Mouse (Mus musculus): Measurements from ENCODE around the gene Fbxo36.
A peak's percentile ranks its signal among the peaks of the same experiment; 100 is the strongest.

Gene Fbxo36

DNA sequence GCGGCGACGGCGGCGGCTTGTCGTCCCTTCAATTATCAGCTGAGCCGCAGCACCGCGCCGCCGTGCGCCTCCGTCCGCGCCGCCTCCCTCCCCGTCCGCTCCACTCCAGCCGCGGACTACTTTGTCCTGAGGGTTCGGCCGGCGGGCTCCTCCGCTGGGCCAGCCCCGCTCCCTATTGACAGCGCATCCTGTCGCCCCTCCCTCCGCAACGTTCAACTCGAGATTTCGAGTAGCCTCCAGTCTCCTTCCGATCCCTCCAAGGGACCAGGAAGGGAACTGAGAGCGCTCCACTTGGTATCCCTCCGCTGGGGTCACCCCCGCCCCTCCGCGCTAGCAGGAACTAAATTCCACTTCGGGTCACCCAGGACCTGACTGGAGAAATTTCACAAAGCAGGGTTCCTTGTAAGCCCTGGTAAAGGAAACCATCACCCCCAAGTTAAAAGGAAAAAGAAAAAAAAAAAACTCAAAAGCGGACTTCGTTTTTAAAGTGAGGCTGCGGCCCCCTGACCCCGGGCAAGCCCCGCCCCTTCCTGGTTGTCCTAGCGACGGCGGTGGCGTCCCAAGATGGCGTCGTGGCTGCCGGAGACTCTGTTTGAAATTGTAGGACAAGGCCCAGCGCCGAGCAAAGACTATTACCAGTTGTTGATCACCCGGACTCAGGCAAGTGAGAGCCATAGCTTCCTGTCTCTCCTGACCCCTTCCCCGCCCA is at the start of gene Fbxo36:
Gene Fbxo36, plus strand, starts transcription at position 533 of the 709 bp plus-strand sequence.
- DNase-seq, result peak; percentile 97

DNA sequence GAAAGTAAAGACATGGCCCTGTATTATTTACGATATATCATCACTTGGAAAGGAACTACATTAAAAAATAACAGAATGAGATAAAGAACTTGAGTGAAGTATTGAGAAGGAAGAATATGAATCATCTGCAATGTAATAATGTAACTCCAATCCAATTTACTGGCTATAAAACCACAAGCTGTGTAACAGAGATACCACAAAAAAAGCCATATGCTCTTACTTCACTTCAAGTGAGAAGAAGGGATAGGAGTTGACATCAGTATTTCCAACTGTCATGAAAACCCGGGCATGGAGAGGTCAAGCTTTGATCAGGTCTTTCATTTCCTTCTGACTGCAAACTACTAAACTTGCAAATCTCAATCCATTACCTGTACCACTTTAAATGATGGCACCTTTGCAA is 48.2 kb upstream of the Fbxo36 start:
- no peak for DNase-seq

DNA sequence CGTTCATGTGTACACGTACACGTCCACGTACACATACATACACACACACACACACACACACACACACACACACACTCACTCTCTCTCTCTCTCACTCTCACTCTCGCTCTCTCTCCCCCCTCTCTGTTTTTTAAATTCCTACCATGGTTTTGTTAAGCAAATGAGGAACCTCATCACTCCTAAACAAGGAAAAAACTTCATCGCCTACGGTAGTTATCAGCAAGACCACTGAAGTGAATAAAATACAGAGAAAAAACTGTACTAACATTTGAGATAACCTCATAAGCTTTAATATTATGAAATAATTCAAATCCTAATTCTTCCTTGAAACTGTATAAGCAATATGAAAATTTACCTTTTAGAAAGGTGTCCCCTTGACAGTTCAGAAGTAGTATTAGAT is 44.3 kb upstream of the Fbxo36 start:
- DNase-seq, result no peak

DNA sequence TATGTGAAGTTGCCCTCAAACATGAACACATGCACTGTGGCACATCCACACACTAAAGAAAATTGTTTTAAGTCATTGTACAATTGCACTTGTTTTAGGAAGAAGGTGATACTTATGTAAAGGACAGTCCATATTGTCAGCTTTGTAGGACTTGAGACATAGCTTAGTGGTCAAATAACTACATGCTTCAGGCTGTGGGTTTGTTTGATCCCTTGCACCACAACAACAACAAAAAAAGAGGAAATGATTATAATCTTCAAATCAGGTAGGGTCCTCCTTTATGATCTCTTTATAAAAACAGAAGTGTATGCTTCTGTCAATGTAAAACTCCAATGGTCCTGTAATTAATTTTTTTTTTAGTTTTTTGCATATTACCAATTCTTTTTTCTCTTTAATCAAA is 40.5 kb upstream of the Fbxo36 start:
- no peak for DNase-seq

DNA sequence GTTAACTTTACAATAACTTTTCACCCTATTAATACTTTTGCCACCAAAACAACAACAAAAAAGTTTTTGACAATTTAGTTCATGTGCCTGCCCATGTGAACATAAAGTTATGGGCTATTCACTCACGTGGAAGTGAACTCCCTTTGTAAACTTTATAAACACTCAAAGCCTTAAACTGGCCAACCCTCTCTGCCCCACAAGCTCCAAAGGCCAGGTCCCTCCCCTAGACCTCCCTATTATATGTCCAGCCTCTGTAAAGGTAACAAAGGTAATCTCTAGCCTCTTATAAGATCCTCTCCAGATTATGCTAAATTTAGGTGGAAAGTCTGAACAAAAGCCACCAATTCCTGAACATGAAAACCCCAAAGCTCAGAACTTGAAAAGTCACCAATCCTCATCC is 35.9 kb upstream of the Fbxo36 start:
- no peak for DNase-seq

DNA sequence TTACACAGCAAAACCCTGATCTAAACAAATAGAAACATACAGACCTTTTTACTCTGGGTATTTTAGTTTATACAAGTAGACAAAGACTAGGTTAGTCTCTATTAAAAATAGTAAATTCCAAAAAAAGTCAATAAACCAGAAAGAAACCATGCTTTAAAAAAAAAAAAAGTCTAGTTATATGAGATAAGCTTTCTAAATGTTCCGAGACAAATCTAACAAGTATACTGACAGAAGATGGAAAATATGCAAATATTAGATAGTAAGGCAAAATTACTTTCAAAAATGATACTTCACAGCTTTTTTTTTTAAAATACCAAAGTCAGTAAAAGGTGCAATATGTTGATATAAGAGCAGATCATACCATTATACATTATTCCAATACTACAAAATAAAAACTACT is 22.0 kb upstream of the Fbxo36 start:
- DNase-seq, result no peak

DNA sequence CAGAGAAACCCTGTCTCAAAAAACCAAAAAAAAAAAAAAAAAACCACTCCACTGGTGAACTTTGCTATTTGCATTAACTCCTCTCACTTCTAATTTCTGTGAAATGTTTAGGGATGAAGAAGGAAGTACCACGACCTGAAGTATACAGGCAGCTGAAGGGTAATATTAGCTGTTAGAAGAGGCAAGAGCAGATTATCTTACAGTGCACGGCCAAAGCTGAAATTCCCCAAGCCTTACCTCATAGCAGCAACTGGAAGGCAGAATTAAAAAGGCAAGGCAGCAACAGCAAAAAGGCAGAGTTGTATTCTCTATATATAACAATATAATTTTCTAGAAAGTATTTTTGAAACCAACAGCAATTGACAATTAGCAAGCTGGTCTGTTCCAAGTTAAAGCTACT is 14.6 kb upstream of the Fbxo36 start:
- DNase-seq, result no peak

DNA sequence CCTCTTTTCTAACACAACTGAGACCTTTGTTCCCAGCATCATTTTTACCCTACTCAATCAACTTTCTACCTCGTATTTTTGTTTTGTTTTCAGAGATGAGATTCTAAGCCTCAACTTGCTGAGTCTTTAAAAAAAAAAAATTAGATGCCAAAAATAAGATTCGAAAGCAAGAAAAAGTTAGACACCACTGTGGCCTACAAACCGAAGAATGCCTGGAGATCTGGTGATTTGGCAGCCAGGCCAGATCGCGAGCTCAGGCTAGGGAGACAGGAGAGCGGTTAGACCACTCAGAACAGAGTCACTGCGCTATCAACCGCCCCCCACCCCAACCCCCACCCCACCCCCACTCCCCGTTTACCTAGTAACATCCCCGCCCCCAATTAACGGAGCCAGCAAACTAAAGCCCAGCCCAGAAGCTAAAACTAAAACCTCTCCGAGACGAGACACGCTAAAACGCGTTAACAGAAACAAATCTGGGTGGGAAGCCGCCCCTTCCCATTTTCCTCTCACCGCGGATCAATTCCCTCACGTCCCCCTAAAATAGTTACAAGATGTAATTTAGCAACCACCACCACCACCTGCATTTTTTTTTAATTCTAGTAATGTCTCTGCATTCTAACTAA is 2.0 kb upstream of the Fbxo36 start:
- no peak for DNase-seq

DNA sequence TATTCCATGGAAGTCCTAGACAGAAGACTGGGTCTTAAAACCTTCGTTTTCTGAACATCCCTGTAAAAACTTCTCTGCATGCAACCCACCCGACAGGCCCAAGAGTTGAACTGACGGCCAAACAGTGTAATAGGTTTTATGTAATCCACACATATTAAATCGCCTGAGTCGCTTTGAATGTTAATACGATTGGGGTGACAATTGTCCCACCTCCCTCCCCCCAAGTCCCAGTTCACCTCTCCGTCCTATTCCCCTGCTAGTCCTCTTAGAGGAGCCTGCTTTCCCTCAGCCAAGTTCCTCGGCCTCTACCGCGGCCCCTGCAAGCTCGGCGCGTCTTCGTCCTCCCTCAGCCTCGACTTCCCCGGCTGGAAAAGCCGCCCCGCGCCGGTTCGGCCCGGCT is 1.5 kb upstream of the Fbxo36 start:
- no peak for DNase-seq

DNA sequence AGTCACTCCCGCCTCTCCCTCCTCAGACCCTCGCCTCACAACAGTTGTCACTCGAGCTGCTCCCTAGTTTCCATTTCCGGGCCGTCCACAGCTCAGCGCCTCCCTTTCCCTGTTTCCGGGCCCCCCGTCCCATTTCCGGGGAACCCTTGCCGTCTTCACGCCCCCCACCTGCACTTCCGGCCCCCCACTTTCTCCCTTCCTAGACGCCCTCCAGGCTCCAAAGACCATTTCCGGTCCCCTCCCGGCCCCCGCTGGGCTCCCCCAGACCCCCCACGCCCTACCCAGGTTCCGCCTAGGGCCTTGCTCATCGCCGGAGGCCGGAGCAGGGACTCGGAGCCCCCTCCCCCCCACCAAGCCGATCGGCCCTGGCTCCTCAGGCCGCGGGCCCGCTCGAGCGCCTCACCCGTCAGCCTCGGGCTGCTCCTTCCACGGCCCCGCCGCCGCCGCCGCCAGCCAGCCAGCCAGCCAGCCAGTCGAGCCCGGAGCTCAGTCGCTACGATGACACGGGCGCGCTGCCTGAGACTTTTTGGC is 955 bp upstream of the Fbxo36 start:
- DNase-seq, result peak; percentile 86

DNA sequence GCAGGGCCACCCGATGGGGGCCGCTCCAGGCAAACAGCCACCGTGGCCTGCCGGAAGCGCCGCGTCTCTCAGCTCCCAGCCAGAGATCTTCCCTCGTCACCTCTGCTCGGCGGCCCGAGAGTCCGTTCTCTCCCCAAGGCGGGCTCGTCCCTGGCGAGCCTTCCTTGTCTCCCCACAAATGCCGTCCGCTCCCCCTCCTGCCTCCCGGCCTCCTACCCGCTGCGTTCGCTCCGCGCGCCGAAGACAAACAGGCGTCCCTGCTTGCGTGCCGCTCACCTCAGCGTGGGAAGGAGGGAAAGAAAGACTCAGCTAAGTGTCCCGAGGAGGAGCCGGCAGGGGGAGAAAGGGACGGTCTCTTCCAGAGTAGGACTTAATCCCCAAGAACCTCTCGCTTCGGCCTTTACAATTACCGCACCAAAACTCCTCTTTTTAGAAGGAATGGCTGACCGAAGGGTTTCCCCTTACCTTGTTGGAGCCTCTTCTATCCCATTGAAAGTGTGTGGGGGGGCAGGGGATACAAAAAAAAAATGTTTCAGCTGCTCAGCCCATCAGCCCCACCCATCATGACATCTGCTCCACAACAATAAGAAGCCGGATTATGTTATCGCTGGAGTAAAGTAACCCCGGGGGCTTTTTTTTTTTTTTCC is 500 bp downstream of the Fbxo36 start, which contains the start of gene Trip12:
Gene Trip12, minus strand, starts transcription at position 499 of the 647 bp plus-strand sequence.
- DNase-seq, result no peak

DNA sequence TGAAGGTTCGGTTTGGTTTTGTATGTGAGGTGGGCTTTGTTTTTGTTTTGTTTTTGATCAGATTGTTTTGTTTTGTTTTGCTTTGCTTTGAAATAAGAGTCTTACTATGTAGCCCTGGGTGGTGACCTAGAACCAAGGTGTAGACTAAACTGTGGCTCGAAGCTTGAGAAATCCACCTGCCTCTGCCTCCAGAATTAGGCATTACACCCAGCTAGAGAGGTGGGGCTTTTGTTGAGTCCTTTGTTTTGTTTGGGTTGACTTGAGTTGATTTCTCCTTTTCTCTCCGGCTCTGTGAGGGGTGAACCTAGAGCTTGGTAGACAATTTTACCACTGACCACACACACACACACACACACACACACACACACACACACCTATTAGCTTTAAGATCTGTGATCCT is 1.4 kb downstream of the Fbxo36 start:
- no peak for DNase-seq

DNA sequence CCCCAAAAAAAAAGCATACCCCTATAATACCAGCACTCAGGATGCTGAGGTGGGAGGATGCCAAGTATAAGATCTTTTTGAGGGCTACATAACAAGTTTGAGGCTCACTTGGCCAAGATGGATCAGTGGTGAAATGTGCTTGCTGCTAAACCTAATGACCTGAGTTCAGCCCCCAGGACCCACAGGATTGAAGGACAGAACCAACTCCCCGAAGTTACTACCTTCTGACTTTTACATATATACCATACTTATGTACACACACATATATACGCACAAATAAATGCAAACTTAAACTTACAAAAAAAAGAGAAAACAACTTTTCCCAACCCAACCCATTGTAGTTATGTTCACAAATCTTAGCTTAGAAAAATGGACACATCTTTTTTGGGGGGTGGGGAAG is 3.7 kb downstream of the Fbxo36 start:
- DNase-seq, result no peak

DNA sequence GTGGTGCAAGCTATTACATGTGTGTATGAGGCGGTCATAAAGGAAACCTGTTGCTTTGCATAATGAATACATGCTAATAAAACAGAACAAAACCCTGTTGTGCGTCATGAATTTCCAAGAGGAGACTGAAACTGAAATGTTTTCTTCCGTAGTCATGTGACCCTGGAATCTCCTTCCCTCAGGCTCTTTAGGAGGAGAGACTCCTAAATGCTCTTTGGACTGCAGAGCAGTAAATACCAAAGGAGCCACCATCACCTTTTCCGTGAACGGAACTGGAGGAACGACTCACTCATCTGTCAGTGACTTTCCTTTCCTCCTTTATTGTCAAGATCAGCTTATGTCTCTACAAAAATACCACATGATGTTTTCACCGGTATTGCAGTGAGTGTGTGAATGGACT is 8.1 kb downstream of the Fbxo36 start:
- DNase-seq, result no peak

DNA sequence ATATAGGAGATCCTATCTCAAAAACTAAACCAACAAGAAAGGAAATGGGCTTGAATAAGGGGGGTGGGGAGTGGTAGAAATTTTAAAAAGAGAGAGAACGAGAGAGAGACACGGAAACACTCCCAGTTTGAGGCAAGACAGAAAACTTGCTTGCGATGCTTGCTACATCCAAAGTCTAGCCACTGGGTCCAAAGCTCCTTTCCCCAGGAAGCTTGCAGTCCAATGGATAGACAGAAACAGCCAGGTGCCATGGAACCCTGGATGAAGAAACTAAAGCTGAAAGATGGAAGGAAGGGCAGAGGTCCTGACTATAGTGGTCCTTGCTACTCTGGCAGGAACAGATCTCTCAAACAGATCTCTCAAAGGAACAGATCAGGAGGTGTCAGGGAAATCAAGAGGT is 8.7 kb downstream of the Fbxo36 start:
- no peak for DNase-seq

DNA sequence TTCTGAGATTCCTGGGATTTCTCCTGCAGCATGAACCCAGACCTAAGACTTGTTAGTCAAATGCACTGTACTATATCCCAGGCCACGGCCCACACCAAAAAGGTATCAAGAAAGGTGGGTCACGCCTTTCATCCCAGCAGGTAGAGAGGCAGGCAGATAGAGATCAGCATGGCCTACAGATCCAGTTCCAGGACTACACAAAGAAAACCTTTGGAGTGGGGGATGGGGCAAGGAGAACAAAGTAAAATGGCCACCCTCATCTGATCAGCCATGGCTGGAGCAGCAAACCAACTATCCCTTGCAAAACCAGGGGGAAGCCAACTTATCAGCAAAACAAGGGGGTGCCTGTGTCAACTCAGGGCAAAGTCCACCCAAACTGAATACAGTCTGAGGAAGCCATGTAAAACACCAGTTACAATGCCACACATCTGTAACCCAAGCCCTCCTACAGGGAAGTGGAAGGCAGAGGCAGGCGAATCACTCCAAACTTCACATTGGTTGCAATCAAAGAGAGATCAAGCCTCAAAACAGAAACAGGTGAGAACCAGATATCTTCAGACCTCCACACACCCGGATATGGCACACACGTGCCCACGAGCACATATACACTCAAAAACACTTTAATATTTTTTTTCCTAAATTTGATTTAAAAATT is 9.3 kb downstream of the Fbxo36 start:
- DNase-seq, result no peak

DNA sequence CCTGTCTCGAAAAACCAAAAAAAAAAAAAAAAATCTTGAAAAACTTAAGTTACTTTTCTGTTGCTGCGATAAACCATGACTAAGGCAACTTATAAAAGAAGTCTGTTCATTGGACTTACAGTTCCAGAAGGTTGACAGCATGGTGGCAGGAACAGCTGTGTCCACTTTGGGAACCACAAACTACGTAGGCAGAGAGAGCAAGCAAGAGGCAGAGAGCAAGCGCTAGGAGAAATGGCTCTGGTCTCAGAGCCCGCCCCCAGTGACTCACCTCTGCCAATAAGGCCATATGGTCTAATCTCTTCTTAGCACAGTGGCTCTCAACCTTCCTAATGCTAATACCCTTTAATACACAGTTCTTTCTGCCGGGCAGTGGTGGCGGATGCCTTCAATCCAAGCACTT is 10.2 kb downstream of the Fbxo36 start:
- DNase-seq, result no peak

DNA sequence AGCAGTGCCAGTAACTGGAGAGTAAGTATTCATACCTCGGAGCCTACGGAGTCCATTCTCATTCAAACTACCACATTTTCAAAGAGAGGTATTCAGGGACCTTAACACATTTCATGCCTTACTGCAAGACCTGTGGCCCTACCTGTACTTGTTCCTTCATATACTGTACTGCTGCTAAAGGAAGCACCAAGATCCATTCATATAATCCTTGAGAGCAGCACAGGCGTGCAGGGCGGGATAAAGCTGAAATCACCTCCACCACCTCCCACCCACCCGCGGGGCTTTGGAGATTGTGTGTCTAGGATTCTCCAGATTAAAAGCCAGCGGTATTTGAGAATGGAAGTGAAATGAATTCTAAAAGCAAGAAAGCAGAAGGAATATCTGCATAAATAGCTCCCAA is 10.8 kb downstream of the Fbxo36 start:
- no peak for DNase-seq

DNA sequence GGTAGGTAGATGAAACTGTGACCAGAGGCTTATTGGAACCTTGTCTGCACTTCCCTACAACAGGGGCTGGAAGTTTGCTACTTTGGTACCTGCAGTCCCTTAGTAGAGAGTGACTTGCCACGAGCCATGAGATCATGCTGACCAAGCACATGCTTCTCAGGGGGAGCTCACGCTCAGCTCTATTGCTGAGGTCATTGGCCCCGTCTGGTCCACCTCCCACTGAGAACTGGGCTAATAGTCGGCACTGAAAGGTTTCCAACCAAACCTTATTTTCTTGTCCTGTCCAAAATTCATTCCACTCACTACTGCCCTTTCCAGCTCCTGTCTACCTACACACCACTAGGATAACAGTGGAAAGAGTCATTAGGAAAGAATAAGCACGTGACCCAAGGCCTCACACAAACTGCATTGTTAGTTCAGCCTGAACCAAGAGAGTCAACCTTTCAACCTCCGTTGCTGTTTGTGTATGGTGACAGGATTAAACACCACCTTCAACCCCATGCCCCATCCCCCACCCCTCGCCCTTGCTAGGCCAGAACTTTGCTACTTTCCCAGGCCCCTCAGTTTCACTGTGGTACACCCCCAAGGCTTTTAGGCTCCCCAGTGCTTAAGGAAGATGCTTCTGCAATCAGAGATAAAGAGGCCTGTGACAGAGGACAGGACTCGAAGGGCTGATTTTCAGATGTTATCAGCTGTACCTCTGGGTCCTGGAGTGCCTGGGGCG is 12.0 kb downstream of the Fbxo36 start:
- no peak for DNase-seq

DNA sequence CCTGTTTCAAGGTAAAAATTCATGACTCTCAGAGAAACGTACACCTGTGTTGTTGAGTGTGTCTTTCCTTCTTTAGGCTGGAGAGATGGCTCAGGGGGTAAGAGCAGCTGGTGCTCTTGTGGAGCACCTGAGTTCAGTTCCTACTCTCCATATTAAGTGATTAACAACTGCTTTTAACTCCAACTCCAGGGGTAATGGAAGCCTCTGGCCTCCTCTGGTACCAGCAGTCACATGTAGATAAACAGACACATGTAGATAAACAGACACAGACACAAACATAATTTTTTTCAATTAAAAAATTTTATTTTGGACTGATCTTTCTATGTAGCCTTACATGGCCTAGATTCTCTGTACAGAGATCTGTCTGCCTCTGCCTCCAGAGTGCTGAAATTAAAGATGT is 14.1 kb downstream of the Fbxo36 start:
- DNase-seq, result no peak

DNA sequence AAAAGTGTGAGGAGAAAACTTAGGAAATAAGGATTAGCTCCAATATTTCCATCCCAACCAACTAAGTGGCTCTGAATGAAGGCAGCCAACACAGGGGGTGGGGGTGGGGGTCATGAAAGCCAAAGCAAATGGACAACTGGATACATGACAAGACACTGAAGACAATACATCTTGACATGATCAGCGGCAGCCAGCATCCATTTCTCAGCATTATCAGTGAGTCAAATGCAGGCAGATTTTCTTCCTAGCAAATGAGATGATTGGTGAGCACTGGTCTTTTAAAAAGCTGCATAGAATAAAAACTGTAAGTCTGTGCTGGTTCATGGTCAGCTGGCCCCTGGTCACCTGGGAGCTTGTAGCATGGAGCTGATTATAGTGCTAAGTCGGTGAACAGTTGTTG is 15.3 kb downstream of the Fbxo36 start:
- DNase-seq, result no peak

DNA sequence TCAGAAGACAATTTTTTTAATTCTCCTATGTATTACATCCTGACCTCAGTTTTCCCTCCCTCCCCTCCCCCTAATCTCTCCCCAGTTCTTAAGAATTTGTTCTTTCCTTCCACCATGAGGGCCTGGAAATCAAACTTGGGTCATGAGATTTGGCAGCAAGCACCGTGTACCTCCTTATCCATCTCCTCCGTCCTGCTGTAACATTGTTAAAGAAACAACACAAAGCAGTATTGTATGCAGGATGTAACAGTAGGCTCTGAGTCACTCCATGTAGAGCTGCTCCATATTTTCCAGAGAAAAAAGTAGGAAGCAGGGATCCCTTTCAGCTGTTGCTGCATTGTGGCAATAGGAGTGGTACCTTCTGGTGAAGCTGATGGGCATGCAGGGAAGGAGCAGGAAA is 16.1 kb downstream of the Fbxo36 start:
- DNase-seq, result no peak

DNA sequence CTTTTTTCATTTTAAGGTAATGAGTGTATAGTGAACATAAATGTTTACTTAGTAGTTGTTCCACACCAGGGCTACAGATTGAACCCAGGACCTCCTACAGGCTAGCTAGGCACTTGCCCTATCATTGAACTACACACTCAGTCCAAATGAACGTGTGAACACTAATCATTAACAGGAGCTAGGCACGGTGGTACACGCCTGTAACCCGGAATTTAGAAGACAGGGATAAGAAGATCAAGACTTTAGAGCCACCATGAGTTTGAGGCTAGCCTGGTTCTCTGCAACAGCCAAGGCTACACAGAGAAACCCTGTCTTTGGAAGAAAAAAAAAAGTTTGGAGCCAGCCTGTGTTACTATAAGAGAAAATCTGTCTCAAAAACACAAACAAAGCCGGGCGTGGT is 20.0 kb downstream of the Fbxo36 start:
- DNase-seq, result no peak
